8 mouse cellular contexts compared by ENCODE assay signal in genomic region chr5:100674711-100675376, GRCm38 (mm10). TPM values are rescaled to one million over a fixed set of nuclear protein-coding genes. Genes with fewer than 3 reads are reported as not detected.
DNase-seq lines count a peak whose midpoint lies in the region; ATAC-seq and TF ChIP-seq lines count a peak whose summit lies in the region.

TSS of gene Coq2 (minus strand) at chr5:100675140.

- peaks cover 6% of the 10 kb centered on the region; the same call in 1 of the 2 replicates for H3K27me3 ChIP-seq in E14TG2a.4 (ENCODE audit: insufficient read depth, low read length)
- 0 out of 2 replicates have a peak, but pooled peaks cover 3% of the 10 kb centered on the region for H3K27me3 ChIP-seq in forebrain, embryonic 12.5 days
- H3K27me3 ChIP-seq in heart, postnatal 0 days (ENCODE audit: control insufficient read depth, insufficient read depth, low read length): no peaks in the 10 kb centered on the region
- H3K27me3 ChIP-seq in liver, postnatal 0 days (ENCODE audit: insufficient read depth, low read length): no peaks in the 10 kb centered on the region
- no peaks in the 10 kb centered on the region for H3K27me3 ChIP-seq in neural tube, embryonic 14.5 days (ENCODE audit: control insufficient read depth, insufficient read depth, low read length)

- no peaks in the 10 kb centered on the region for H3K9me3 ChIP-seq in E14TG2a.4 (ENCODE audit: low read length)
- no peaks in the 10 kb centered on the region for H3K9me3 ChIP-seq in forebrain, embryonic 12.5 days
- H3K9me3 ChIP-seq in heart, postnatal 0 days (replicated peaks; ENCODE audit: control insufficient read depth, low read length): no peaks in the 10 kb centered on the region
- H3K9me3 ChIP-seq in liver, postnatal 0 days (ENCODE audit: low read length): no peaks in the 10 kb centered on the region
- H3K9me3 ChIP-seq in neural tube, embryonic 14.5 days (ENCODE audit: control insufficient read depth, low read length): no peaks in the 10 kb centered on the region

- H3K4me2 ChIP-seq in forebrain, embryonic 12.5 days: peak within 1 kb of the TSS; percentile 66
- H3K4me2 ChIP-seq in heart, postnatal 0 days (ENCODE audit: low read depth, low read length): peak within 1 kb of the TSS; percentile 89
- peak within 1 kb of the TSS; percentile 94 for H3K4me2 ChIP-seq in liver, postnatal 0 days (ENCODE audit: low read depth, low read length)
- H3K4me2 ChIP-seq in neural tube, embryonic 14.5 days (ENCODE audit: low read depth, low read length): peak within 1 kb of the TSS; percentile 86

- peak within 1 kb of the TSS; percentile 86 for H3K9ac ChIP-seq in forebrain, embryonic 12.5 days
- peak within 1 kb of the TSS; percentile 87 for H3K9ac ChIP-seq in heart, postnatal 0 days (replicated peaks; ENCODE audit: low read depth, low read length)
- H3K9ac ChIP-seq in liver, postnatal 0 days (replicated peaks): peak within 1 kb of the TSS; percentile 90
- peak within 1 kb of the TSS; percentile 90 for H3K9ac ChIP-seq in neural tube, embryonic 14.5 days (replicated peaks; ENCODE audit: low read depth, low read length)

- WGBS in forebrain, embryonic 12.5 days: 13% methylated on average over 17 of the region's 17 CpGs
- WGBS in heart, postnatal 0 days: 9% methylated on average over 17 of the region's 17 CpGs
- 7% methylated on average over 17 of the region's 17 CpGs for WGBS in liver, postnatal 0 days (ENCODE audit: insufficient replicate concordance)
- 12% methylated on average over 17 of the region's 17 CpGs for WGBS in neural tube, embryonic 14.5 days

- peaks cover 14% of the 10 kb centered on the region for H3K36me3 ChIP-seq in E14TG2a.4 (ENCODE audit: insufficient read depth, low read length)
- H3K36me3 ChIP-seq in forebrain, embryonic 12.5 days (replicated peaks): peaks cover 6% of the 10 kb centered on the region; the same call in 1 of the 2 replicates
- H3K36me3 ChIP-seq in heart, postnatal 0 days (replicated peaks; ENCODE audit: control insufficient read depth, insufficient read depth, low read length): peaks cover 6% of the 10 kb centered on the region; the same call in 1 of the 2 replicates
- H3K36me3 ChIP-seq in liver, postnatal 0 days (replicated peaks; ENCODE audit: insufficient read depth, low read length): 0 out of 2 replicates have a peak, but pooled peaks cover 3% of the 10 kb centered on the region
- H3K36me3 ChIP-seq in neural tube, embryonic 14.5 days (ENCODE audit: control insufficient read depth, insufficient read depth, low read length): peaks cover 4% of the 10 kb centered on the region; the same call in 1 of the 2 replicates

- no peak for TF ChIP-seq EP300 in heart, postnatal 0 days (IDR thresholded peaks at IDR 0.05; ENCODE audit: low read depth)
- no peak for TF ChIP-seq EP300 in liver, postnatal 0 days (IDR thresholded peaks at IDR 0.05; ENCODE audit: low read depth)

- peak within 1 kb of the TSS; percentile 93 for H3K4me3 ChIP-seq in E14TG2a.4 (replicated peaks; ENCODE audit: low read length)
- H3K4me3 ChIP-seq in forebrain, embryonic 12.5 days (replicated peaks): peak within 1 kb of the TSS; percentile 82
- peak within 1 kb of the TSS; percentile 93 for H3K4me3 ChIP-seq in heart, postnatal 0 days (ENCODE audit: low read depth, low read length)
- H3K4me3 ChIP-seq in liver, postnatal 0 days (ENCODE audit: low read depth, low read length): peak within 1 kb of the TSS; percentile 93
- H3K4me3 ChIP-seq in neural tube, embryonic 14.5 days (ENCODE audit: low read depth, low read length): peak within 1 kb of the TSS; percentile 83

- peak; percentile 60; the same call in 1 of the 2 replicates for ATAC-seq in forebrain, embryonic 12.5 days (ENCODE audit: low FRiP score)
- ATAC-seq in heart, postnatal 0 days (ENCODE audit: insufficient read depth, low read depth): peak; percentile 67
- ATAC-seq in liver, postnatal 0 days: peak; percentile 48
- ATAC-seq in neural tube, embryonic 14.5 days (ENCODE audit: low read depth): peak; percentile 33; the same call in 1 of the 2 replicates

- peak; percentile 84 for DNase-seq in c-Kit-positive CD71-positive TER-119-negative erythroid progenitor cells, embryonic 14.5 days (ENCODE audit: low read depth)
- DNase-seq in heart, postnatal 0 days (ENCODE audit: low spot score): peak; percentile 86
- peak; percentile 89 to 93 for DNase-seq in kidney, postnatal 4 days
- peak; percentile 88 for DNase-seq in liver, postnatal 0 days
- peak; percentile 89 for DNase-seq in testis, postnatal 10 days (ENCODE audit: low spot score)

- H3K27ac ChIP-seq in forebrain, embryonic 12.5 days: peak within 1 kb of the TSS; percentile 69
- H3K27ac ChIP-seq in heart, postnatal 0 days (ENCODE audit: low read depth): peak within 1 kb of the TSS; percentile 64
- H3K27ac ChIP-seq in liver, postnatal 0 days (ENCODE audit: low read depth): peak within 1 kb of the TSS; percentile 89
- H3K27ac ChIP-seq in neural tube, embryonic 14.5 days (ENCODE audit: low read depth, low read length): peak within 1 kb of the TSS; percentile 48; the same call in 1 of the 2 replicates

- TF ChIP-seq CTCF in E14TG2a.4 (conservative IDR thresholded peaks at IDR 0.05; ENCODE audit: low read length): peak; percentile 45
- peak; percentile 87 for TF ChIP-seq CTCF in heart, postnatal 0 days (IDR thresholded peaks at IDR 0.05; ENCODE audit: low read depth)
- peak; percentile 96 for TF ChIP-seq CTCF in liver, postnatal 0 days (IDR thresholded peaks at IDR 0.05; ENCODE audit: low read depth)

- H3K4me1 ChIP-seq in E14TG2a.4 (replicated peaks; ENCODE audit: low read depth, low read length): peaks cover 41% of the 10 kb centered on the region
- peaks cover 19% of the 10 kb centered on the region for H3K4me1 ChIP-seq in forebrain, embryonic 12.5 days
- 0 out of 2 replicates have a peak, but pooled peaks cover 4% of the 10 kb centered on the region for H3K4me1 ChIP-seq in heart, postnatal 0 days (ENCODE audit: control insufficient read depth, insufficient read depth)
- H3K4me1 ChIP-seq in liver, postnatal 0 days (ENCODE audit: insufficient read depth): peaks cover 9% of the 10 kb centered on the region; the same call in 1 of the 2 replicates
- H3K4me1 ChIP-seq in neural tube, embryonic 14.5 days (ENCODE audit: control insufficient read depth, insufficient read depth, low read length): peaks cover 7% of the 10 kb centered on the region; the same call in 1 of the 2 replicates

RNA-seq across cellular contexts. Expression of gene Coq2, which starts in this region (rescaled TPM):
- polyA plus RNA-seq in forebrain, embryonic 12.5 days (2016; fragmentation: Nextera tagmentation; extraction: Ambion mirVana): 42.3 and 47.3 TPM in 2 replicates
- total RNA-seq in heart, postnatal 0 days (2014; rRNA removed; ENCODE audit: low replicate concordance): 146 and 167 TPM in 2 replicates
- polyA plus RNA-seq in heart, postnatal 0 days (2015; fragmentation: Nextera tagmentation; extraction: Ambion mirVana): 68.3 and 68.5 TPM in 2 replicates
- 25.8 and 28.0 TPM in 2 replicates for polyA plus RNA-seq in liver, postnatal 0 days (2015; fragmentation: Nextera tagmentation; extraction: Ambion mirVana)
- 58.7 and 59.5 TPM in 2 replicates for polyA plus RNA-seq in neural tube, embryonic 14.5 days (2014; fragmentation: Nextera tagmentation; extraction: Ambion mirVana)

Comparison
In these comparisons a context has a peak if more than half of its experiments do, and no peak if none do; other contexts are left out.
1. Peak in every context shown above with its lines: DNase-seq, ATAC-seq, H3K4me3 ChIP-seq and H3K27ac ChIP-seq.
2. CTCF ChIP-seq: peak in every context shown above with its lines; median percentile 96 in liver, postnatal 0 days; 87 in heart, postnatal 0 days; 45 in E14TG2a.4.